Mouse (Mus musculus) kidney, adult 2 months (tissue): ENCODE results near the gene Tmem47.

Source experiments
- CTCF ChIP-seq: fragments of 200-500 bp; conservative IDR thresholded peaks from 2 replicates; pipeline ENCODE4 v1.5.1; 2011; ENCODE audit warnings: low read depth, mild to moderate bottlenecking, control low read depth, low read length, moderate library complexity, mixed read lengths; ENCODE audit not compliant: insufficient read depth, insufficient read length
- POLR2A ChIP-seq: fragments of 200-500 bp; IDR thresholded peaks from one replicate; pipeline ENCODE4 v1.6.1; 2011; ENCODE audit warnings: low read depth, low read length, control low read depth

DNA sequence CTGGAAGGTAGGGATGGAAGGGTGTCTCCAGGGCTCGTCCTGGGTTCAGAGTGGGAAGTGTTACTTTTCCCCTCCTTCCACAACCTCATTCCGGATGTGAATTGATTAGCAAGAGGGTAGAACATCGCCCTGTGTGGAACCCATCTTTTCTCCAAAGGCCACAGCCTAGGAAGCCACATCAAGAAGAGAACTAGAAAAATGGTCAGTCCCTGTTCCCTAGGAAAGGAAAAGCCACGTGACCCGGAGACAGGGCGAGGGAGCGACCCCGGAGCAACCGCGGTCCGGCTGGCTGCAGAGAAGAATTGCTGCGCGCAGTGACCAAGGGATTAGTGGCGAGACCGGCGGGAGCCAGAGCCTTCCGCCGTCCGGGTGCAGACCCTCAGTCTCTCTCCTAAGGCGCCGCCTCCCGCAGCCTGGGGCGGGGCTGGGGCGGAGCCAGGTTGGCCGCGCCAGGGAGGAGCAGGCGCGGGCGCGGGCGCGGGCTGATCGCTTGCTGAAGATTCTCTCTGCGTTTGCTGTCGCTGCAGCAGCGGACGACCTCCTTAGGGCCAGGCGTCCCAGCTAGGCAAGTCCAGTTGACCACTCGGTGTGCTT is at the start of gene Tmem47:
- TF ChIP-seq CTCF: no peak
- no peak for TF ChIP-seq POLR2A
